Mouse (Mus musculus) telencephalon, adult 2 months (tissue): ENCODE data around the gene S100a9.

Source experiments
- DNase-seq: peaks from one replicate; pipeline ENCODE4 v3.0.0-alpha.2; 2011; ENCODE audit warnings: low read depth, low spot score

S100a9 gene

DNA sequence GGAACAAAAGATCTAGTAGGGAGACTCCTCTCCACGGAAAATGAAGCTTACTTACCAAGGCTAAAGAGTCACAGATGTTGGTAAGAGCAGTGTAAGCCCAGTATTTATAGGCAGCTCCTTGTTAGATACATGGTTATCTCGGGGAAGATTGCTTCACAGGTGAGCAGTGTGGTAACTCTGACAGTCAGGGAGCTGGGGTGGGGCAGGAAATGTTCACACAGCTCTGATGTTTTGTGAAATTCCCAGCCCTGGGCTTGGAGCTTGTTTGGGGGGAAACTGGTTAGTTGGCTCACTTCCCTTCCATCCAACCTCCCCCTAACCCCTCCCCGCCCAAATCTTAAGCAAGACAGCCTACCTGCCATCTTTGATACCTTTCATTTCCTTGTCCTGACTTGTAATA lies at the start of gene S100a9:
Gene S100a9 (minus strand): TSS at position 109 of the 400 bp plus-strand sequence.
- no peak for DNase-seq

DNA sequence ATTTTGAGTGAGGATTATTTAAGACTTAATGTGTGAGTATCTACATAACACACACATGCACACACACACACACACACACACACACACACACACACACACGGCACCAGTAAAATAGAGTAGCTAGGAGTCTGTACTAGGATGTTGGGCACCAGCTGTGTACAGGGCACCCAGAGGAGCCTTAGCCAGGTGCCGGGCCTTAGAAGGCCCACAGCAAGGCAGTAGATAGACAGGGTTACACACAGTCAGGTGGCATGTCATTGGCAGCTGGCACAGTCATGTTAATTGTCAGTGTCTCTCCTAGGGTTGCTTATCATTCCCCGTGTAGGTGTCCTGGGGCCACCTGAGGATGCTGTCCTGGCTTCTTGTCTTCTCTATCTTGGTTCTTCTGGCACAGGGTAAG lies 31.1 kb upstream of the S100a9 start, which contains the start of gene Pglyrp4:
Gene Pglyrp4 (plus strand): TSS at position 301 of the 400 bp plus-strand sequence.
- DNase-seq: no peak

DNA sequence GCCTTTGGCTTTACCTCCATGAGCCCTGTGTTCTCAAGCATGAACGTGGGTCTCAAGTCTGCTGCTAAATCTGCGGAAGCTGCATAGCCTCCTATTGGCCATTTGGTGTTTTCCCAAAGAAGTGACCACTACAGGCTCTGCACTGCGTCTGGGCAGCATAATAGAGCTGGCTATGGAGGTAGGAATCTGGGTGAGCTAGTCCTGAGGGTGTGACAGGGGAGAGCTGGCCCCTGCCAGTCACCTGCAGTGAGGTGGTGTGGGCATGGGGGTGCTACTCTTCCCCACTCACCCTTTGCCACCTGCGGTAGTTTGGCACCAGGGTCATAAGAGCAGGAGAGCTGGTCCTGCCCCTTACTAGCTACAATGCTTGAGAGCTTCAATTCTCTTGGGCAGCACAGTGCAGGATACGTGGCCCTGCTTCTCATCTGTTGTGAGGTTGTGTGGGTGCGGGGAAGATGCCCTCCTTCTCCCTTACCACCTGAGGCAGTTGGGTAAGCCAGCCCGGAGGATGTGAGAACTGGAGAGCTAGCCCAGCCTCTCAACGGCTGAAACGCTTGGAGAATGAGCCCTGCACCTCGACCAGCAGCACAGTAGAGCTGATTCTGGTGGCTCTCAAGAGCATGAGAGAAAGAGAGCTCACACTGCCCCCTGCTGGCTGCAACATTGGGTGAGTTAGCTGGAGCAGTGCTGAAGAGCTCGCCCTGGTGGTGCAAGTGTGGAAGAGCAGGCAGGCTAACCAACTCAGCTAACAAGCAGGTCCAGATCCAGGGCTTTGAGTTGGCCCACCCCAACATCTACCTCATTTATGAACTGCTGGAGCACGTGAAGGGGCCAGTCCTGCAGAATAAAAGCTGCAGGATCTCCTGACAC lies 14.3 kb upstream of the S100a9 start:
- DNase-seq: peak; percentile 73

DNA sequence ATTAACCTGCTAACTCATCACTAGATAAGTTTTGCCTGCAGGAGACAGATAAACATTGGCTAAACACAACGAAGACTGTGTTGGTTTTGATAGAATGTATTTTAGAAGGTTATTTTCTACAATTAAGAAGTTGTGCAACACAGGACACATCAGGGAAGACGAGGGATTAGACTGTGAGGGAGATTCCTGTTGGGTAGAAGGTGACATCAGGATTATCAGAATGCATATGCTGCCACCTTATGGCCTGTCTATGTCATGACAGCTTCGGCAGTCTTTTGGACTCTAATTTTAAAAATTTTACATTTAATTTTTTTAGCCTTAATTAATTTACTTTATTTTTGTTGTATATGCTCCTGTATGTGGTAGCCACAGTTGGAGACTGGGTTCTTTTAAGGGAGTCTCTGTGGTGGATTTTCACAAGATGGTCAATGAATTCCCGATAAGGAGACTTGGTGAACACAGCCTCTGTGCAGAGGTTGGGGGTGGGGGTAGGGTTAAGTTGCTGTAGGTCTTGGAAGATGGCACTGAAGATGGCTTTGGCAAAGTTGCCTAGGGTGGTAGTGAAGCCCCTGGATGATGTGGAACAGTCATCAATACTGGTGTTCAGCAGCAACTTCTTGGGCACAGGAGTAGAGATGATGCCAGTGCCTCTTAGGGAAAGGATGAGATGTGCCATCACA lies 13.1 kb upstream of the S100a9 start:
- peak; percentile 5 for DNase-seq

DNA sequence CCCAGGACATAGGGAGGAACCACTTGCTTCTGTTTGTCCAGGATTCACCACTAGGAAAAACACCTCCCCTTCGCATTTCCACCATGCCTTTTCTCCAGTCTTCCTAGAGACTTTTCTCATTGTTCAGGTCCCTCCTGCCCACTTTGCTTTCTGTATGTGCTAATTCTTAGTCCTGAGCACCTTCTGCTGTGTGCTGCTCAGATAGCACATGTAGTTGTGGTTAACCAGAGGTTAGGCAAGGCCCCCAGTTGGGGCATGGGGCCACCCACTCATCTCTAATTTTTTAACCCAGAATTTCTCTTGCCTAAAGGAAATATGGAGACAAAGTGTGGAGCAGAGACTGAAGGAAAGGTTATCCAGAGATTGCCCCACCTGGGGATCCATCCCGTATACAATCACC lies 6.7 kb upstream of the S100a9 start:
- no peak for DNase-seq

DNA sequence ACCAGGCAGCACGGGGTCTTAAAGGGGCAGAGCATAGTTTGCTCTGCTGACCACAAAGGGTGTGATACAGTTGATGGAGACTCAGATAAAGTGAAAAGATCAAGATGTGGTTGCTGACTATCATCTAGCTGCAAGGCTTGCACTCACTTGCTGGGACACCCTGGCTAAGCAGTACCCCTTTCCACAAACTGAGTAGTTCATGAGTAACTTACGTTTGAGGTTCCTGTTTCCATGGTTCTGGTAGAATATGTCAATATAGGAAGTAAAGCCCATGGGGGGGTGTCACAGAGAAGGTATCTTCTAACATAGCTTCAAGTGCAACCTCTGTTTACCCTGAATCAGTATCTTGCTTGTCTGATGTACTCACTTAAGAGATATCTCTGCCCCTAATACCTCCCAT lies 2.0 kb downstream of the S100a9 start:
- DNase-seq: no peak

DNA sequence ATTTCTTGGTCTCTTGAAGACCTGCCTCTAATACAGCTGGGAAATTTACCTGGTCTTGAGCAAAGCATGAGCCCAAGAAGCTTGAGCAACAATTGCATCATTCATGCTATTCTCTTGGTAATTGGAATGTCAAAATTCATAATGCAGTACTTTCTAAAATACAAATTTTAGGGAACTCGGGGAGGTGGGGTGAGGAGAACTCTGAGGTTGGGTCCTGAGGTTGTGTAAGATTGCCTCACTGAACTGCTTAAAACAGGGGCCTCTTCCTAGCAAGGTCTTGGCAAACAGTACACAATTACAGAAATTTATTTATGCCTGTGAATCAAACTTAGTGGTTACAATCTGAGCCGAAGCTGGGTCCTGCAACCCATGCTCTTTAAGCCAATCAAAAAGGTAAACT lies 8.7 kb downstream of the S100a9 start:
- no peak for DNase-seq

DNA sequence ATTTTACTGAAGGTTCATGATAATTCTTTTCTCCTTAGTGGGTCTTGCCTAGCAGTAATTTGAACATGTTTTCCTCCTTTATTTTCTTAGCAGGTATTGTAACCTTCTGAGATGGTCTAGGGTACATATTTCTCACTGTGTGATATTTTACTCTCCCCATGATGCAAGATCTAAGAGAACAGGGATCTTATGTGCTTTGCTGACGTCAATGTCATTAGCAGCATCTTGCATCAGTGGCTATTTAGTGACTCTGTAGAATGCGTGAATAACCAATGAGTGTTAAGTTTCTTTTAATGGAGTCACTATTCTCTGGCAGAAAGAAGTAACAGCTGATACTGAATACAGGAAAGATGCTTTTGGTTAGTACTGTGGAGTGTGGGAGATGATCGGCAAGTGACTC lies 11.6 kb downstream of the S100a9 start:
- no peak for DNase-seq

DNA sequence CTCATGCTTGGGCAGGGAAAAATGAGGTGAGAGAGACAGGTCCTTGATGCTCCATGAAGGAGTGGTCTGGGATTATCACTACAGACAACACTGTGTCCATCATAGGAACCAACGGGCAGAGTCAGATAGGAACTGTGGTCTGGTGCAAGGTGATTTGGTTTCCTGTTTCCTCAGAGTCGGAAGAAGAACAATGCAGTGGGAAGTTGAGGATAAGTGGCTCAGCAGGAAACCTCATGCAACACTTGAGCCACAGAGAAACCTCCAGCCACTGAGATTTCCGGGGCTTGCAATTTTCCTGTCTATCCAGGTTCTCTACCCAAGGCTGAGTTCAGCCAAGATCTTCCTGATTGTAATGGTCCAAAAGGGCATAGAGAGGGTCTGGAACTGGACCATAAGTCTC lies 16.9 kb downstream of the S100a9 start:
- no peak for DNase-seq

DNA sequence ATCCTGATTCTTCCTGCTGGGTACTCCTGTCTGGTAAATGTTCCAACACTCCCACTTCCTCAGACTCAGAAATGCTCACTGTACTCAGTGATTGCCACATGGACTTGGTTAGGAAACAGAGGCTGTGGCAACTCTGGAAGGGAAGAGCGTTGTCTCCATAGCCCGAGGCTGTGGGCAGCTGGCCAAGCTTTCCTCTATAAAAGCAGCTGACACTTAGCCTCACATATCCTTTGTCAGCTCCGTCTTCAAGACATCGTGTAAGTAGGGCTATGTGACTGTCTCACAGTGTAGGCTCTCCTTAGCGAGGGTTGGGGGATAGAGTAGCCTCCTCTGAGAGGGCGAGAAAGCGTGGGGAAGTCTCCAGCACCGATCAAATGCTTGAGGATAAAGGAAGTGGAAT lies 26.7 kb downstream of the S100a9 start, which contains the start of gene S100a8:
Gene S100a8 (plus strand): TSS at position 133 of the 400 bp plus-strand sequence.
- no peak for DNase-seq

DNA sequence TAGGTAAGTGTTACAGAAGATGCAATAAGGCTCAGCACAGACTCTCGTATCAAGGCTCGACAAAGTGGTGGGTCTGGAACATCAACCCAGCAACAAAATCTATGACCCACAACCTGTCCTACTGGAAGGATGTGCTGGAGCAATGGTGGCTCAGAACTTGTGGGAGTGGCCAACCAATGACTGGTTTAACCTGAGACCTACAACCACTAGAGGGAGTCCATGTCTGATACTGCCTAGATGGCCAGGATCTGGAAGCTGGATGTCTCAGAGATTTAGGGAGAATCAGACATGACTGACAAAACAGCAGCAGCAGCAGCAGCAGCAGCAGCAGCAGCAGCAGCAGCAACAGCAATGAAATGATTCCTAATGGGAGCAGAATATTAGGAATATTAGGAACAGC lies 31.3 kb downstream of the S100a9 start:
- DNase-seq: no peak

DNA sequence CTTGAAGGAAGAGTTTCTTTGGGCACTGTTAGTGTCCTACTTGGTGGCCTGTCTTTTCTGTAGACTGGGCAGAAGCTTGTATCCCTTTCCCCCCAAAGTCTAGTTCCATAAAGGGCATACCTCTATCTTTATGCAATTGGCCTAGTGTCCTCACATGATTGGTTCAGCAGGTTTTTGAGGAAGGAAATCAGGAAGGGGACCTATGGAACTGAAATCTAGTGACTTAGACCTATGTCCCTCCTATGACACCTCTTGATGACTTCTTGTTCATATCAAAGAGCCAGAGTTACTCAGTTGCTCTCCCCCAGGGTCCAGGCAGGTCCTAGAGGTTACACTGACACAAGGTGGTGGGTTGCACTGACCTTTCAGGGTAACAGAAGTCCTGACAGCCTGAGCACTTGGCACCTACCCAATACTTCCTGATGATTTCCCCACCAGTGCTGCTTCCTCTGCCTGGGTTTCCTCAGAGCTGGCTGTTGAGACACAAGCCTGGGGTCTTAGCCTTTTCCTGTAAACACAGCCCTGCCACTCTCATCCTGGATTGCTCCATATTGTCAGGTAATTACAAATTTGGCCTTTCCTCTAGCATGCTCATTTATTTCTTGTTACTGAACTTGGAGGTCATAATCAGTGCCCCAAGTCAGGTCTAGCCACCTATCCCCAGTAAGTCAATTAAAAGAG lies 36.0 kb downstream of the S100a9 start:
- no peak for DNase-seq

DNA sequence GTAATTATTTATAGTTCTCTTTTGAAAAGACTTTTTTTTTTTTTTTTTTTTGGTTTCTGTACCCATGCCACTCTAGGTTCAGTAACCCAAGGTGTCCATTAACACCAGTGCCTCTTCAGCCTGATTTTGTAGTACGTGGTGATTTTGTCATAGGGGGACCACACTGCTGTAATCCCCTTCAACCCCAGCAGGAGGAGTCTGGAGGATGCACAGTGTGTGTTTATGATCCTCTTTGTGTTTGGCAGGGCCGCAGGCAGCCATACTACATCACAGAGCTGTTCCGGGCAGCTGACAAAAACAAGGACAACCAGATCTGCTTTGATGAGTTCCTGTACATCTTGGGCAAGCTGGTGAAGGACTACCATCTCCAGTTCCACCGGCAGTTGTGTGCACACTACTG lies 38.1 kb downstream of the S100a9 start:
- DNase-seq: no peak

DNA sequence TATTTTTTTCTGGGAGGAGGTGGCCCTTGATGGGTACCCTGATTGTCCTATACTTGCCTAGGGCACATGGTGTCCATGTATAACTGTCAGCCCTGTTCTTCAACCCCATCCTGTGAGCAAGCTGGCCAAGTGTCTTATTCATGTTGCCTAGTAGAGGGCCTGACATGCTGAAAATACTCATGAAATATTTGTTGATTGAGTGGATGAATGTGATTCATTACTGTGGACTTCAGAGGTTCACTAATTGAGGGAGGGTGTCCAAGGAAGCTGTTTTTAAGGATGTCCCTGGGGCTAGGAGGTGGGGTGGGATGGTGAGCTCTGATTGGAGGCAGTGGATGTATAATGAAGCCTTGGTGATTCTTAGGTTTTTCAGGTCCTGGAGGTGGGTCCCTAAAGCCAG lies 41.8 kb downstream of the S100a9 start, which contains the start of gene S100a7a:
Gene S100a7a (plus strand): TSS at position 301 of the 400 bp plus-strand sequence.
- DNase-seq: no peak

DNA sequence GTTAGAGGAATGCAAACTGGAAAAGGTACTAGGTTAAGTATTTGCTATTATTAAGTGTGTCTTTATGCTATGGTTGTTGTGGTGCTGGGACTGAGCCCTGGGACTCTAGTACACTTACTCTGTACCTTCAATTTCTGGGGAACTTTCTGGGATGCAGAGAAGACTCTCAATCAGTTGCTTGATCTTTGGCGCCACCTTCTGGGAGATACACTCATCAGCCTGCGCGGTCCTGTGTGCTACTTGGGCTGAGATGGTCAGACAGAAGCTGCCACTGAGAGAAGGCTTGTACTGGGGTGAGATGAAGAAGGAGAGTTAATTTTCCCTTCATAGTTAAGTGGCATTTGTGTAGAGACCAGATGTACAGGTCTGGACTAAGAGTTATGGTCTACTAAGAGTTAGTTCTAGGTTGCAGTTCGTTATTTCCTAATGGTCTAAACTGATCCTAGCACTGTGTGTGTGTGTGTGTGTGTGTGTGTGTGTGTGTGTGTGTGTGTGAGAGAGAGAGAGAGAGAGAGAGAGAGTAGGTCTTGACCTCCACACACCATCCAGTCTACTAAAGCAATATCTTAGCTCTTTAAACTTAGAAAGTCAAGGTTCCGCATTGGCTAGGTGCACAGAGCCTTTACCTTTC lies 42.5 kb downstream of the S100a9 start:
- peak; percentile 54 for DNase-seq

DNA sequence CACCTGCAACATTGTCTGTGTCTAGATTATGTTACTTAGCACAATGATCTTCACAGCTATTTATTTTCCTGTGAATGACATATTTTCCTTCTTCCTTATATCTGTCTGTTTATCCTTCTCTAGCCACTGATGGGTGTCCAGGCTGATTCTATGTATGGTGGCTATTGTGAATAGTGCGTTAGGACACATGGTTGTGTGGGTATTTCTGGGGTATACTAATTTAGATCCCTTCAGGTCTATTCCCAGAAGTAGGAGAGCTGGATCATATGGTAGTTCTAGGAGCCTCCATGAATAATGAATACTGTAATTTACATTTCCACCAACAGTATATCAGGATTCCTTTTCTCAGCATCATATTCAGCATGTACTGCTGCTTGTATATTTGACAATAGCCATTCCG lies 45.7 kb downstream of the S100a9 start:
- no peak for DNase-seq

DNA sequence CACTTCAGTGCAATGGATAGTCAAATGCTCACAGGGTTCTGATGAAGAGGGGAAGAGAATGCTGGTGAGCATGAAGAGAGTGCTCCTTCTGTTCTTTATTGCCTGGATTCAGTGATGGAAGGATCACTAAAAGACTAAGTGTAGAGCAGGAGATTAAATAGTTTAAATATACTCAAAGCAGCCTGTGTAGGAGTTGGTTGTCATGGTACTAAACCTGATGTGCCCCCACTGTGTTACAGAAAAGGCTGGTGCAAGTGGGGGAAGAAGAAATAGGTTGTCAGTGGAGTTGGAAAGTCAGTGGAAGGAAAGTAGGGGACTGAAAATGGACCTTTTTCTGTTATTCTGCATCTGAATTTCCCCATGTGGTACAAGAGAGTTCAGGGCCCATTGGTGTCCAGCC lies 46.5 kb downstream of the S100a9 start:
- DNase-seq: peak; percentile 61

DNA sequence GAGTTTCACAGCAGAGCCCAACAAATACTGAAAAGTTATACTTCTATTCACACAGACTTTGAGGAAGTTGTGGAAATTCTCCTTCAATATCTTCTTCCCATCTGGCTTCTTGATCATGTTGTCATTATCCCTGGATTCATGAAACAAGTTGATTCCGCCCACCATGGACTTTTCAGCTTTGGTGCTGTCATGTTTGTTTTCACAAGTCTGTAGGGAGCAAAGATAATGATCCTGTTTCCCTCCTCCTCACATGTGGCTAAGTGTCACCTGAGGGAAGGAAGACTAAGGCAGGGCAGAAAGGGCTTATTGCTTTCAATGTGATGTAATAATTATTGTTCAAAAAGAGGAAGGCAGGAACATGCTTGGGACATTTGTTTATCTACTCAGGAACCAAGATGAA lies 48.2 kb downstream of the S100a9 start:
- no peak for DNase-seq

DNA sequence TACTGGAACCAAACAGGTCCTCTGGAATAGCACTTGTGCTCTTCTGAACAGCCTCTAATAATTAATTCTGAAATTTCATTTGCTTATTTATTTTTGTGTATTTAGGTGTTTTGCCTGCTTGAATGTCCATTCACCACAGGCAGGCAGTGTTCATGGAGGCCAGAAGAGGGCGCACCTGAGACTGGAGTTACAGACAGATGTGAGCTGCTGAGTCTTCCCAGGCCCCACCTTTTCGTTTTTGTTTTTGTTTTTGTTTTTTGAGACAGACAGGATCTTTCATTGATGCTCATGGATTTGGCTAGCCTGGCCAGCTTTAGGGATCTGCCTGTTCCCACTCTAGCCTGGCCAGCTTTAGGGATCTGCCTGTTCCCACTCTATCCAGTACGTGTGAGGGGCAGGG lies 51.3 kb downstream of the S100a9 start:
- DNase-seq: no peak
